Mouse (Mus musculus): ENCODE results near the gene Gse1. TPM values are rescaled to one million over a fixed set of nuclear protein-coding genes. Genes with fewer than 3 reads are reported as not detected.

The Gse1 gene
- polyA plus RNA-seq, 1 experiment from 2014 or later: 14.3 TPM

DNA sequence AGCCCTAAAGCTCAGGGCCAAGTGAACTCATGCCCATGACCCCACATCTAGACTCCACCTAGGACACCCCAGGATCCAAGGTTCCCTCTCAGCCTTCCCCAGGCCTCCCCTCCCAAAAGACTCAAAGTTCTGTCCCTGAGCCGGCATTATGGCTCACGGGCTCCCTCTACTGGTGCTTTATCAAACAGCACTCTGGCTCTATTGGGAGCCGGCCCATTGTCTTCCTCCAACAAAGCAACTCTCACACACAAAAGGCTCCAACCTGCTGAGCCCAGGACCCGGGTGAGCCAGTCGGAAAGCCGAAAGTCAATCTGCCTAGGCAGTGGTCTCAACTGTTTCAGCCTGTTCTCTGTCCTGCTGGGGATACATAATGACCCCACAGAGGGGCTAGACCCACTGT, 389.9 kb downstream of the Gse1 start:
- TF ChIP-seq CTCF (IDR thresholded peaks at IDR 0.05; ENCODE audit: low read depth): peak; percentile 91
- no peak overlapping the region for H3K4me2 ChIP-seq
- ATAC-seq (ENCODE audit: insufficient read depth): peak; percentile 45; the same call in 1 of the 2 replicates
- H3K27ac ChIP-seq (ENCODE audit: low read depth): no peak overlapping the region
- no peak overlapping the region for H3K9ac ChIP-seq
- DNase-seq: peak; percentile 89
- no peaks in the 10 kb centered on the region for H3K9me3 ChIP-seq (ENCODE audit: low read depth, low read length)
- peaks cover 3% of the 10 kb centered on the region; the same call in 1 of the 2 replicates for H3K4me1 ChIP-seq (ENCODE audit: insufficient read depth)
- H3K27me3 ChIP-seq (ENCODE audit: insufficient read depth, low read length): no peaks in the 10 kb centered on the region
- H3K4me3 ChIP-seq (ENCODE audit: low read depth, low read length): no peak overlapping the region
- 2% methylated on average over 6 of the region's 6 CpGs for whole genome bisulfite sequencing
- no peaks in the 10 kb centered on the region for H3K36me3 ChIP-seq (ENCODE audit: insufficient read depth)

DNA sequence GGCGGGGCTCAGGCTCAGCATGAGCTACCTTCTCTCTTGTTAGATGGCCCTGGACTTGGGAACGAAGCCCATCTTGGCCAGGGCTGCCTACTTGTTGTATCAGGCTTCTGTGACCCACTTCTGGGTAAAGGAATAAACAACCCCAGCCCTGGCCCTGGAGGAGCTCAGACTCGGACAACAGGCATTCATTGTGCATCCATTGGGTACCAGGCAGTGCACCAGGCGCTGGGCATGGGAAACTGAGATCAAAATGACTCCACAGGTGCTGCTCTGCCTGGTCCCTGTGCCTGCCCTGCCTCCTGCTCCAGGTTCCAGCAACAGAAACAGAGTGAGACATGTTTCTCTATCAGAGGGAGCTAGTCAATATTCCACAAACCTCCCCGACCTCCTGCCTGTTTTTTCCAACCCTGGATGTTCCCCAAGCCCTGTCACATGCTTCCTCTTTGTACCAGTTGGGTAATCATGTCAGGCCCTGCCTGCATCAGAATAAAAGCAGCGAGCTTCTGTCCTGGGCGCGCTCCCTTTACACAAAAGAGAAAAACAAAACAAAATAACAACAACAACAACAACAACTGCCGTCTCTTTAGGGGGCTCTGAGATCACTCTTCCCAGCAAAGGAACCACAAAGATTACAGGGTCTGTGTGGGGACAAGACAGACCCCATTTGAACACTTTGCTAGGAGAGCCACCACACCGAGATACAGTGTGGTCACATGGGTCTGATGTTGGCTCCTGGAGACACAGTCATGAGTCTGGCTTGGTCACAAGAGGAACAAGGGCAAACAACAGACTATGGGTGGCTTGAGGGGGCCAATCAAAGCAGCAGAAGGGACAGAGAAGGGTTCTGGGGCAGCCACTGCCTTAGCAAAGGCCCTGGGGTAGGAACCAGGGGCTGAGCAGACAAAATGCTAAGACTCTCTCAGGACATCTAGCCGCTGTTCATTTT, 391.3 kb downstream of the Gse1 start:
- TF ChIP-seq CTCF (IDR thresholded peaks at IDR 0.05; ENCODE audit: low read depth): no peak
- Histone ChIP-seq H3K4me1 (ENCODE audit: insufficient read depth) (peaks cover 3% of the 10 kb centered on the region; the same call in 1 of the 2 replicates), H3K27me3 (ENCODE audit: insufficient read depth, low read length) (no peaks in the 10 kb centered on the region), H3K4me3 (ENCODE audit: low read depth, low read length) (no peak overlapping the region), H3K36me3 (ENCODE audit: insufficient read depth) (no peaks in the 10 kb centered on the region), H3K9me3 (ENCODE audit: low read depth, low read length) (no peaks in the 10 kb centered on the region), H3K4me2 (no peak overlapping the region), H3K9ac (no peak overlapping the region), H3K27ac (ENCODE audit: low read depth) (no peak overlapping the region)
- WGBS: 67% methylated on average over 11 of the region's 11 CpGs
- no peak for ATAC-seq (ENCODE audit: insufficient read depth)
- no peak for DNase-seq

DNA sequence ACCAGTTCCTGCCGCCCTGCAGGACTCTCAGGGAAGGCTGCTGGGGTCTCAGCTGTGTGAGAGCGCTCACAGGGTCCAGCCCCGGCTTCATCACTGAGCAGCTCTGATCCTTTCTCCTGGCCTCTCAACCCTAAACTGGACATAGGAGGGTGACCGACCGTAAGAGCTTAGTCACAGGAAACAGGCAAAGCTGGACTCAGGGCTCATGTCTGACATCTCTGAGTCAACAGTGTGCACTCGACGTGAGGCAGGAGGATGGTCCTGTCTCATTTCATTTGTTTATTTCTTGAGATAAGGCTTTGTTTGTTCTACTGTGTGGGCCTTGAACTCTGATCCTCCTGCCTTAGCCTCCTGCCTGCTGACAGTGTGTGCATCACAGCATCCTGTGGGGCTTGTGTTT, 392.2 kb downstream of the Gse1 start:
- WGBS: 28% methylated on average over 7 of the region's 7 CpGs
- Histone ChIP-seq H3K9ac (peak overlapping the region; percentile 18; the same call in 1 of the 2 replicates), H3K27me3 (ENCODE audit: insufficient read depth, low read length) (no peaks in the 10 kb centered on the region), H3K9me3 (ENCODE audit: low read depth, low read length) (no peaks in the 10 kb centered on the region), H3K4me3 (ENCODE audit: low read depth, low read length) (no peak overlapping the region), H3K36me3 (ENCODE audit: insufficient read depth) (no peaks in the 10 kb centered on the region), H3K4me2 (no peak overlapping the region), H3K4me1 (ENCODE audit: insufficient read depth) (peaks cover 3% of the 10 kb centered on the region; the same call in 1 of the 2 replicates), H3K27ac (ENCODE audit: low read depth) (no peak overlapping the region)
- TF ChIP-seq CTCF (IDR thresholded peaks at IDR 0.05; ENCODE audit: low read depth): no peak
- ATAC-seq (ENCODE audit: insufficient read depth): no peak
- DNase-seq: no peak

DNA sequence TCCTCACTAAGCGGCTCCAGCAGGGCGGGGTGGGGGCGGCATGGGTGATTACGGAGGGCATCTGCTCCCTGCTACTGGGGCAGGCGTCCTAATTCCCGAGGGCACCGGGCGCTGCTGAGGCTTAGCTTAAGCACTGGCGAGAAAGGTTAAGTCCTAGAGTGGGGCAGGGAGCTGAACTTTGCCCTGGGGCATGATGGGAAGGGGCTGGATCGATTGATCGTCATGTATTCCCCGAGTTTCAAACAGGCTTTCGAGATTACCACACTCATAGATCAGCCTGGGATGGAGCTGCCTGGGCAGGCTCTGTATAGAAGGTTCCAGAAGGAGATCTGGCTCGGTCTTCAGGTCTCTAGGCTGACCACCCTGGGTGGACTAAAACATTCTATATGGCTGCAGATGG, 393.9 kb downstream of the Gse1 start:
- H3K9ac ChIP-seq: no peak overlapping the region
- peaks cover 3% of the 10 kb centered on the region; the same call in 1 of the 2 replicates for H3K4me1 ChIP-seq (ENCODE audit: insufficient read depth)
- no peaks in the 10 kb centered on the region for H3K9me3 ChIP-seq (ENCODE audit: low read depth, low read length)
- no peak overlapping the region for H3K4me3 ChIP-seq (ENCODE audit: low read depth, low read length)
- DNase-seq (no peak), ATAC-seq (ENCODE audit: insufficient read depth) (no peak)
- TF ChIP-seq CTCF (IDR thresholded peaks at IDR 0.05; ENCODE audit: low read depth): no peak
- no peak overlapping the region for H3K4me2 ChIP-seq
- WGBS: 64% methylated on average over 14 of the region's 14 CpGs
- no peak overlapping the region for H3K27ac ChIP-seq (ENCODE audit: low read depth)
- no peaks in the 10 kb centered on the region for H3K27me3 ChIP-seq (ENCODE audit: insufficient read depth, low read length)
- no peaks in the 10 kb centered on the region for H3K36me3 ChIP-seq (ENCODE audit: insufficient read depth)

DNA sequence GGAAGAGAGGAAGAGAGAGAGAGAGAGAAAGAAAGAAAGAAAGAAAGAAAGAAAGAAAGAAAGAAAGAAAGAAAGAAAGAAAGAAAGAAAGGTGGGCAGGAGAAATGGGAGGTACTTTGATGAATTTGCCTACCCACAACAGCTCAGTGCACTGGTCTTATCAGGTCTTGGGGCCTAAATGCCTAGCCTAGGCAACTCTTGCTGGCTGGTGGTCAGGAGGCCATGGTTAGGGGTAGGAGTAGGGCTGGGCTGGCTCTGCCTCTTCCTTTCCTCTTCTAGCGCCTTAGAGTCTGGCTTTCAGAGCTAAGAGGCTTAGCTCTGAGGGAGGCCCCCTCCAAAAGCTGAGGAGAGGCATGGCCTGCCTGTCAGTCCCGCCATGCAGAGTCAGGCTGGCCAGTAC, 395.4 kb downstream of the Gse1 start:
- ATAC-seq (ENCODE audit: insufficient read depth) (no peak), DNase-seq (no peak)
- H3K27me3 ChIP-seq (ENCODE audit: insufficient read depth, low read length): no peaks in the 10 kb centered on the region
- no peak overlapping the region for H3K27ac ChIP-seq (ENCODE audit: low read depth)
- 38% methylated on average over 2 of the region's 2 CpGs for WGBS
- no peak overlapping the region for H3K4me3 ChIP-seq (ENCODE audit: low read depth, low read length)
- no peak overlapping the region for H3K4me2 ChIP-seq
- H3K9ac ChIP-seq: no peak overlapping the region
- H3K9me3 ChIP-seq (ENCODE audit: low read depth, low read length): no peaks in the 10 kb centered on the region
- peaks cover 3% of the 10 kb centered on the region; the same call in 1 of the 2 replicates for H3K4me1 ChIP-seq (ENCODE audit: insufficient read depth)
- H3K36me3 ChIP-seq (ENCODE audit: insufficient read depth): no peaks in the 10 kb centered on the region
- no peak for TF ChIP-seq CTCF (IDR thresholded peaks at IDR 0.05; ENCODE audit: low read depth)

DNA sequence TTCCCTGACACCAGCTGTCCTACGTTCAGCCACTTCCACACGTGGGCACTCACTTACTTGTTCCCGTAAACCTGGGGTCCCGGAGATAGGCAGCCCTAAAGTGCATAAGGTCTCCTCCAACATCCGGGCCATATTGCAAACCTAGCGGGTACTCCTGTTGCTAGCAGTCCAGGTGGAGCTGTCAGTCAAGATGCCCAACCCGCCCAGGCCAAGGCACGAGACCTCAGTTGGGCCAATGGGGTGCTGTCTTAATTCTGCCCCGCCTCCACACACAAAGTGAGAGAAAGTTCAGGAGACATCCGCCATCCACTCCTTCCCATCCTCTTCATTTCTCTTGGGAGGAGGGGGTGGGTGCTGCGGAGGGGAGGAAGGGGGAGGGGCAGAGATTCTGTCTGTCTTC, 398.2 kb downstream of the Gse1 start:
- 0 out of 2 replicates have a peak, but pooled peaks cover 3% of the 10 kb centered on the region for H3K4me1 ChIP-seq (ENCODE audit: insufficient read depth)
- DNase-seq: no peak
- no peaks in the 10 kb centered on the region for H3K27me3 ChIP-seq (ENCODE audit: insufficient read depth, low read length)
- no peak overlapping the region for H3K27ac ChIP-seq (ENCODE audit: low read depth)
- no peak overlapping the region for H3K4me2 ChIP-seq
- H3K9ac ChIP-seq: no peak overlapping the region
- TF ChIP-seq CTCF (IDR thresholded peaks at IDR 0.05; ENCODE audit: low read depth): no peak
- H3K36me3 ChIP-seq (ENCODE audit: insufficient read depth): no peaks in the 10 kb centered on the region
- ATAC-seq (ENCODE audit: insufficient read depth): no peak
- no peaks in the 10 kb centered on the region for H3K9me3 ChIP-seq (ENCODE audit: low read depth, low read length)
- WGBS: 54% methylated on average over 11 of the region's 11 CpGs
- no peak overlapping the region for H3K4me3 ChIP-seq (ENCODE audit: low read depth, low read length)

DNA sequence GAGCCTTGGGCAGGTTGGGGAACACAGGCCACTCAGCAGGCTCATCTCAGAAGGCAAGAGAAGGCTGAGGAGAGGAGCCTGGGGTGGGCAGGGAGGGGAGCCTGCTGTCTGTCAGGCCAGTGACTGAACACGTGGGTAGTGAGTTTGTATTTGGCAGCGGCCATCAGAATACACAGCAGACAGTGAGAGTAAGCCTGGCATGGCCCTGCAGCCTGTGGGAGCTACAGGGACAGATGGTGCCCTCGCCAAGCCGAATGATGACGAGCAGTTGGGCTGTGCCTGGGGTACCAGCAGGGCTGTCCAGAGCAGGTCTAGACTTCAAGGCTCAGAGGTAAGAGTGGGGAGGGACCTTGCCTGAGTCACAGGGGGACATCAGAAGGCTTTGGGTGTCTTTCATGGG, 399.0 kb downstream of the Gse1 start:
- Histone ChIP-seq H3K27ac (ENCODE audit: low read depth) (no peak overlapping the region), H3K27me3 (ENCODE audit: insufficient read depth, low read length) (no peaks in the 10 kb centered on the region), H3K9ac (no peak overlapping the region), H3K4me3 (ENCODE audit: low read depth, low read length) (no peak overlapping the region), H3K9me3 (ENCODE audit: low read depth, low read length) (no peaks in the 10 kb centered on the region), H3K4me2 (no peak overlapping the region), H3K36me3 (ENCODE audit: insufficient read depth) (no peaks in the 10 kb centered on the region), H3K4me1 (ENCODE audit: insufficient read depth) (no peaks in the 10 kb centered on the region)
- no peak for TF ChIP-seq CTCF (IDR thresholded peaks at IDR 0.05; ENCODE audit: low read depth)
- ATAC-seq (ENCODE audit: insufficient read depth) (no peak), DNase-seq (no peak)
- 83% methylated on average over 5 of the region's 5 CpGs for WGBS

All from lung, embryonic 14.5 days (tissue).